Mouse (Mus musculus) frontal cortex, postnatal 14 days (tissue): ENCODE data around the gene Etfbkmt.
A peak's percentile ranks its signal among the peaks of the same experiment; 100 is the strongest.
"Not testable (repeated sequence)": the region's sequence is repeated elsewhere in the genome, so short reads cannot be mapped to it uniquely, and the experiment has no call there.

ENCODE experiments used
- DNase-seq, 2 experiments: peaks; one replicate each; pipeline ENCODE4 v3.0.0; 2022; ENCODE audit warnings: low spot score in 2 of 2

The Etfbkmt gene

DNA sequence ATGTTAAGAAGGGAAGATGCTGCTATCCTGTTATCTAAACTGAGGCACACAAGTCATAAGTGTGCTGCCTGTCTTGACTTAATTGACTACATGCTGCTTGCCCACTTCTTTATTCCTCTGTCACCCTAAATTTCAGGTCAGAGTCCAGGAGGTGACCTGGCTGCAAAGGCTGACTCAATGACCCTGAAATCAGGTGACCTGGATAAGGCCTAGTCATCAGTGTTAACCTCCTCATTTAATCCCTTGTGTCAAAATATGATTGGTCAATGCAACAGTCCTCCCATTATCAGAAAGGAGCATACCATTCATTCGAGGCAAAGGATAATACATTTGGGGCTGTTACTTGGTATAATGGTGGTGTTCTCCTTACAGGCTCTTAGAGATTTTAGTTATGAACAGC lies at the start of gene Etfbkmt:
TSS of gene Etfbkmt (plus strand) at position 379 of the 400 bp plus-strand sequence.
- DNase-seq, result no peak

DNA sequence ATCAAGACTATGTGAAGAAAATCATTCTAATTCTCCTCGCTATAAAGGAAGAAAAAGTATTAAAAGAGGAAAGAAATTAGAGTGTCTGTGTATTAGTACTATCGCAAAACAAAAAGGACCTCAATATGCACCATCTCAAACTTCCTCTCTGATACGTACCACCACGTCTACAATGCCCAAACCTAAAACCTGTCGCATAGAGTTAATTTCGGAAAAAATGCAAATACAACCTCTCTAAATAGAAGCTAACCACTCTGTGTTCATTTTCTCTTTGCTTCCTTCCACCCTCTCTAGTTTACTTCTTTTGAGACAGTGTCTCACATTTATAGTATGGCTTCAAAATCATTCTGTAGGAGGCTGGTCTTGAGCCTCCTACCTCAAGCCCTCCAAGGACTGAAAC lies 47.2 kb upstream of the Etfbkmt start:
- DNase-seq, result no peak

- DNase-seq, result no peak
Observed at GRCm38 (mm10) chr6:149093465-149093864, 46.2 kb upstream of the Etfbkmt start.

- DNase-seq, result no peak
Observed at GRCm38 (mm10) chr6:149094555-149094954, 45.1 kb upstream of the Etfbkmt start.

- no peak for DNase-seq
Observed at GRCm38 (mm10) chr6:149095389-149095788, 44.3 kb upstream of the Etfbkmt start.

DNA sequence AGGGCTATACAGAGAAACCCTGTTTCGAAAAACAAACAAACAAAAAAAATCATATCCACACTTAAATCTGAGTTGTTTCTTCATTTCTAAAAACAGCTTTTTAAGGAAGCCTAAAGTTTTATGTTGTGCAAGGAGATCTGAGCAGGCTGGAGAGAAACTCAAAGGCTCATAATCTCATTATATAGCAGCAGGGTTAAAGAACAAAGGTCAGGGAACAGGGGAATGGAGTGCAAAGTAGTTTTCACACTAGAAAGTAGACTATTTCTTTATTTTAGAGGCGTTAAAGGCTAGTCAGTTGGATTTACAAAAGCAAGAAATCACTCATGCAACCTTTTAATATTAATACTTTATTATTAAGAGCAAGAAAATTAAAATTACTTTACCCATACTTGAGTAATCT lies 43.4 kb upstream of the Etfbkmt start:
- DNase-seq, result no peak

DNA sequence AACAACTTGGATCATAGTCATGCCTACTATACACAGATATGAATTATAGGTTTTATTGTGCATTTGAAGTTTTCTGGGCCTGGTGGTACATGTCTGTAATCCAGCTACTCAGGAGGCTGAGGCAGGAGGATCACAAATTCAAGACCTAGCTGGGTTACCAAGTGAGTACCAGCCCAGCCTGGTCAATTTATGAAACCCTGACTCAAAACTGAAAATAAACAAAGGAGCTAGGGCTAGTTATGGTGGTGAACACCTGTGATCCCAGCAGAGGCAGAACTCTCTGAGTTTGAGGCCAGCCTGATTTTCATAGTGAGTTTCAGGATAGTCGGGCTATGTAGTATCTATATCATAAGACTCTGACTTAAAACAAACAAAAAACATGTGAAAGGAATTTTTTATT lies 42.4 kb upstream of the Etfbkmt start:
- DNase-seq, result no peak

DNA sequence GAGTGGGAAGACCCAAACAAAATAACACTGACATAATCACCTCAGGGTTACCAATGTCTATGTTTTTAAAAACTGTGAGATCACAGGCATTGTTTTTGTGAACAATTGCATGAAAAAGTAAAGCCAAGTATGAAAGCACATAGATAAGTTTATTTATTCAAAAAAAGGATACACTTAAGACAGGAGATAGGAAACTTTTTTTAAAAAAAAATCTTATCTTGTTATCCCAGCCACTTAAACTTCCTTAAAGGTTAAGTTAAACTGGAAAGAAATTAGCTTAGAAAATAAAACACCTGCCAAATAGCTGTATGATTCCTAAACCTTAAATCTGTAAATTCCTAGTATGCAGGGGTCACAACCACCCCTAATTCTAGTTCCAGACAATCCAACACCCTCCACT lies 40.7 kb upstream of the Etfbkmt start:
- DNase-seq, result no peak

GRCm38 (mm10) chr6:149100174-149101075 lies 39.2 kb upstream of the Etfbkmt start:
- peak; percentile 53 to 57 for DNase-seq

DNA sequence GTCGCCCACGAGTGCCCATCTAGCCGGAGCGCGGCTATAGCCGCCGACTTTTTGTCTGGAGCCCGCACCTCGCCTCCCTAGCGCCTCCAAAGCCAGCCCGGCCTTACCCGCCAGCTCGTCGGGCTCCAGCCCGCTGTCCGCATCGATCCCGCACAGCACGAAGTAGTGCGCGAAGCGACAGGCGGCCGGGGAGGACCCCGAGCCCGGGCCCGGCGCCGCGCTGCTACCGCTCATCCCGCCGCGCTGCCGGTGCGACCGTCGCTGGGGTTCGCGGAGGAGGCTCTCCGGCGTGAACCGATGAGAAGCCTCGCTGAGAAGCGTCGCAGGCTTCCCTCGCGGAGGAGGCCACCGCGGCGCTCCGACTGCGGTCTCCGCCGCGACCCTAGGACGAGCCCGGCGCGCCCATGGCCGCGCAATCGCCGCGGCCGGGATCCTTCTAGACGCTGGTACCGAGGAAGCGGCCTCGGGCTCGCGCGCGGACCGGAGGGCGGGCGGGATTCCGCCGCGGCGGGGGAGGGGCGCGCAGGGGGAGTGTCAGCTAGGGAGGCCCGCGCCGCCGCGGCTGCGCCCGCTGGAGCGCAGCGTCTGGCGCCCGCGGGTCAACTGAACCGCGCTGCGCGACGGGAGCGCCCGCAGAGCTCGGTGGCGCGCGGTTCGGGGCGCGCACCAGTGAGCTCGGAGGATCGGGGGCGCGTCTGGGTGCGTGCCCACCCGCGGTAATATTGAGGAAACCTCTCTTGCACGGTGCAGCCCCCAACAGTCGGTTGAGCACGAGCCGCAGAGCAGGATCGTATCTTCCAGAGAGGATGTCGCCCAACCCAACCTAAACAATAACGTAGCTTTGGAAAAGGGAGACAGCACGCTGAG lies 38.3 kb upstream of the Etfbkmt start, which contains the start of gene Dennd5b:
TSS of gene Dennd5b (minus strand) at position 605 of the 867 bp plus-strand sequence.
- peak; percentile 72 to 77 for DNase-seq

GRCm38 (mm10) chr6:149101943-149102243 lies 37.8 kb upstream of the Etfbkmt start:
- no peak for DNase-seq

DNA sequence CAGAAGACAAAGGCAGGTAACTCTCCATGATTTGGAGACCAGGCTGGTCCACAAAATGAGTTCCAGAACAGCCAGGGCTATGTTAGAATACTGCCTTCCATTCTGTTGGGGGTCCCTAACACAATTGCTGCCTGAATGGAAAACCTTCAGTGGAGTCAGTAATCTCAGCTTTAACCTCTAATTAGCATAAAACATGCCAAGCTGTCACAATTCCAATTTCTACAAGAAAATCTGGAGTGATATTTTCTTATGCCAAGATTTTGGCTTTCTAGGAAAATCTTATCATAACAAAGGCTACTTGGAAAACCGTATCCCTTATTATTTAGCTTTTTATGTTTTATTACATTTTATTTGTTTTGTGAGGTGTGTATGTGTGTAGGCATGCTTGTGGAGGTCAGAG lies 36.2 kb upstream of the Etfbkmt start:
- DNase-seq, result no peak

- DNase-seq, result no peak
Observed at GRCm38 (mm10) chr6:149107615-149108014, 32.0 kb upstream of the Etfbkmt start.

DNA sequence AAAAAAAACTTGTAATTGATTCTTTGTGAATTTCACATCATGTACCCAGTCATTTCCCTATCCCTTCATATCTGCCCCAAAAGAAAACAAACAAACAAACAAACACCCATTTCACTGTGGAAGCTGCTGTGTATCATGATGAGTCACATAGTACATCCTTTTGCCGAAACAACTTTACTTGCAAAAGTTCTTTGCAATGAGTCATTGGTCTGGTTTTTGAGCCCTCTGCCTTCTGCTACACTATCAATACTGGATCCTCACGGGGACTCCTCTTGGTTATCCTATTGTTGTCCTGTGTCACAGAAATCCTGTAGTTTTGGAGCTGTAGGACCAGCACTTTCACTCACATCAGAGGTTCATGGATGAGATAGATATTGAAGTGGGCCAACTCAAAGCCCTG lies 30.7 kb upstream of the Etfbkmt start:
- DNase-seq, result no peak

DNA sequence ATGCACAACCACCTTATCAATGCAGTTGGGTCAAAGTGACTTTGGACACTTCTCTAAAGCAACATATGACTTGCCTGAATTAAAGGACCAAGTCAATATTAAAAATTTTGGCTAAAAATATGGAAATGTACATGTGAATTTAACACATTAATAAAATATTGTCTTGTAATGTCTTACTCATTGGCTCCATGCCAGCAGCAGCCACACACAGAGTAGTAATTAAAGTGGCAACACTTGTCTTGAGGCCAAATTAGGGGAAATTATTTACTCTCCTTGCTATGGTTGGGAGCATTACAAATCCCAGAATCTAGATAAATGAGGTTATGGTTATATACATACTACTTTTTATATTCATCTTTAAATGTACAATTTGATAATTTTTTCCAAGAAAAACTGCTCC lies 22.7 kb upstream of the Etfbkmt start:
- no peak for DNase-seq

DNA sequence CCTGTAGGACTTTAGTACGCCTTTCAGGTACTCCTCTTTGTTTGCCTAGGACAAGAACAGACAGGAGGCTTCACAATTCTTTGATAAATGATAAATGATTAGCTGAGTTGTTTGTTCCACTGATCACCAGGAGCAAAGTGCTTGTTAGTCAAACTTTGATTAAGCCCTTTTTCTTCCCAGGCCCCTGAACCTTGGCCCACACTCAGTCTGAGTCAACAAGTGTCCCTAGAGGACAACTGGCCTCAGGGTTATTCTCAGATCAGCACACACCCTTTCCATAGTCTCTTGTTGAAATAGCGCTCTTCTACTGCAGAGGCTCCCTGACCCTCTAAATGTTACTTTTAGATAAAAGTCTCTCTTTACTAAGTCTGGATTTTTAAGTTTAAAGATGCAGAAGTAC lies 20.7 kb upstream of the Etfbkmt start:
- no peak for DNase-seq

DNA sequence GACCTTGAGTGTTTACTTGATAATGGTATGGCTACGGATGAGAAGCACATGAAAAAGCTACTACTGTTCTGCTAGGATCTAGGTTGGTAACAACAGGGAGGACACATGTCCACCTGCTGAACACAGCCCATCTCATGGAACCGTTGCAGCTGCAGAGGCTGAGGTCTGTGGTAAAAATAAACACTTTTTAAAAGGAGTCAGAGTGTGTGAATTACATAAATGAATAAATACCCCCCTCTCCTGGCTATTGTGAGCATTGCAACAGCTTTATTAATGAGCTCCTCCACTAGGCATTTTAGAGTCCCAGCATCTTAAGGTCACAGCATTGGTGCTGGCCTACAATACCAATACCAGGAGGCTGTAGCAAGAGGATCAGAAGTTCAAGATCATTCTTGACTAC lies 19.8 kb upstream of the Etfbkmt start:
- peak in 1 of 2 experiments; percentile 6 for DNase-seq

- no peak for DNase-seq
Observed at GRCm38 (mm10) chr6:149123042-149123441, 16.6 kb upstream of the Etfbkmt start.

GRCm38 (mm10) chr6:149126675-149127074 lies 13.0 kb upstream of the Etfbkmt start:
- peak in 1 of 2 experiments; percentile 13 for DNase-seq

- not testable (repeated sequence) for DNase-seq
Observed at GRCm38 (mm10) chr6:149129870-149130269, 9.8 kb upstream of the Etfbkmt start, which contains the start of gene Gm10203. TSS of gene Gm10203 (plus strand) at chr6:149130170.

DNA sequence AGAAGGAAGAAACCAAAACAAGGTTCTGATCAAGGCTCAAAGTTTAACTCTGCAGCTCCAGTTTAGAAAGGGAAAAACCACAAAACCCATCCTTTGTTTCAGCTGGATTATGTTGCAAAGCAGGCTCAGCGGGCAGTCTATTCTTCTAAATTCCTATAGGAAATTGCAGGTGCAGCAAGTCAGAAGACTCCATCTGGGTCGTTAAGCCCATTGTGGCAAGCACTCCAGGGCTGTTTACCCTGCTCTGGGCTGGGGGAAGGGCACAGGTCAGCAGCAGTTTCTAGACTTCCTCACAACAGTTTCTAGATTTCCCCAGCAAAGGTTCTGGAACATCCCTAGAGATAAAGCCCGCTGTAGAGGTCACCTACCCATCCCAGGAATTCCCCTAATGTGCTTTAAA lies 8.5 kb upstream of the Etfbkmt start:
- no peak for DNase-seq

- no peak for DNase-seq
Observed at GRCm38 (mm10) chr6:149132311-149133077, 7.2 kb upstream of the Etfbkmt start.
